Mouse (Mus musculus) liver, postnatal 0 days (tissue): ENCODE data around the gene Usp27x. TPM values are rescaled to one million over a fixed set of nuclear protein-coding genes. Genes with fewer than 3 reads are reported as not detected.

Experiments used
- ATAC-seq: fragments of 200-750 bp; cut with Nextera tagmentation; 2 replicates; pipeline ENCODE4 v1.8.0; 2017; ENCODE audit warnings: mild to moderate bottlenecking, moderate library complexity
- DNase-seq: peaks from one replicate; pipeline ENCODE4 v3.0.0-alpha.2; 2016
- H3K27ac ChIP-seq: fragments of 300-500 bp; sonication (generic); 2 replicates; pipeline ENCODE4 v1.5.1; 2014; ENCODE audit warnings: antibody characterized with exemption, moderate library complexity, mild to moderate bottlenecking, low read depth
- H3K27me3 ChIP-seq: fragments of 300-500 bp; sonication (generic); 2 replicates; pipeline ENCODE4 v1.6.1; 2014; ENCODE audit warnings: low read length, control low read depth, mixed read lengths; ENCODE audit not compliant: insufficient read depth
- H3K36me3 ChIP-seq: fragments of 300-500 bp; sonication (generic); replicated peaks from 2 replicates; pipeline ENCODE4 v1.6.1; 2014; ENCODE audit warnings: mild to moderate bottlenecking, control low read depth, low read length, moderate library complexity, mixed read lengths; ENCODE audit not compliant: insufficient read depth
- H3K4me1 ChIP-seq: fragments of 300-500 bp; sonication (generic); 2 replicates; pipeline ENCODE4 v1.6.1; 2014; ENCODE audit warnings: antibody characterized with exemption, mild to moderate bottlenecking, control low read depth; ENCODE audit not compliant: insufficient read depth
- H3K4me2 ChIP-seq: fragments of 300-500 bp; sonication (generic); 2 replicates; pipeline ENCODE4 v1.6.1; 2014; ENCODE audit warnings: low read depth, mild to moderate bottlenecking, low read length, moderate library complexity, mixed read lengths
- H3K4me3 ChIP-seq: fragments of 300-500 bp; sonication (generic); 2 replicates; pipeline ENCODE4 v1.5.1; 2014; ENCODE audit warnings: low read depth, low read length
- H3K9ac ChIP-seq: fragments of 300-500 bp; sonication (generic); replicated peaks from 2 replicates; pipeline ENCODE4 v1.6.1; 2014; ENCODE audit warnings: mild to moderate bottlenecking, moderate library complexity
- H3K9me3 ChIP-seq: fragments of 300-500 bp; sonication (generic); 2 replicates; pipeline ENCODE4 v1.6.1; 2016; ENCODE audit warnings: mild to moderate bottlenecking, control low read depth, low read length, mixed read lengths
- CTCF ChIP-seq: sonication (generic); IDR thresholded peaks from 2 replicates; pipeline ENCODE4 v1.5.1; 2016; ENCODE audit warnings: antibody characterized with exemption, low read depth
- EP300 ChIP-seq: IDR thresholded peaks from 2 replicates; pipeline ENCODE4 v1.6.1; 2016; ENCODE audit warnings: antibody characterized with exemption, low read depth, mild to moderate bottlenecking
- WGBS: fragments of 180-500 bp; shearing (Covaris S2); extraction: QIAGEN DNeasy Blood & Tissue Kit; methylation state at CpG from one replicate; pipeline ENCODE4 v1.1.7; 2014; ENCODE audit not compliant: insufficient replicate concordance; 5-methylcytosine and 5-hydroxymethylcytosine counted together
- polyA plus RNA-seq: library from polyadenylated mRNA; unstranded; fragments of >200 nt; fragmentation: Nextera tagmentation; extraction: Ambion mirVana; gene quantifications from 2 replicates; pipeline ENCODE4 v1.2.1, GENCODE M21; 2015

The Usp27x gene
- polyA plus RNA-seq, 1 experiment from 2014 or later: 0.07 TPM

DNA sequence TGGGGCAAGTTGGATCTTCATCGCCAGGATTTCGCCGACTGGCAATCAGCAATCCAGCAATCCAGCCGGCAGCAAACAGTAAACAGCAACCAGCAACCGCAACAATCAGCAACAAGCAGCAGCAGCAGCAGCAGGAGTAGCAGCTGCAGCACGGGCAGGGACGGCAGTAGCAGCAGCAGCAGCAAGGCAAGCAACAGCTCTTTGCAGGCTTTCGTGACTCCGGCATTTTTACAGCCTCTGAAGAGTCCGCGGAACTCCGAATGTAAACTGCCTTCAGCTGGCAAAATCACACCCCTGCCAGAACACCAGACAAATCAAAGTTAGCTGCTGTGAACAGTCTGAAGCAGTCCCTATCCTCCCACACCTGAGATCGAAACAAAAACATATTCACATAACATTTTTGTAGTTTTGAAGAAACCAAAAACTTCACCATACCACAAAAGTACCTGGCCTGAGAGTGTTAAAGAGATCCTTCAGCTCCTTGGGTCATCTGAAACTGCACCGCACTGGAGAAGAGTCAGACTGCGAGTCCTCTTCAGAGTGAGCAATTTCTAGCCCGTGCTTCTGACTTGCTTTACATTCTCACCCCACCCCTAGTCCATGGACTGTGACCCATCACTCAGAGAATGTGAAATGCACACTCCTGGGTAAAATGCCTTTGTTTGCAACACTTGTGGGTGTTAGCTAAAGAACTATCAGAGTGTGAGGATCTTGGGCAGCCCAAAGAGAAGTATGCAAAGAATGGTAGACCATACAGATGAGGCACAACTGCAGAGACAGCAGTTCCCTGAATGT, 36.8 kb upstream of the Usp27x start:
- H3K9ac ChIP-seq: no peak overlapping the region
- TF ChIP-seq EP300 (no peak), CTCF (no peak)
- no peaks in the 10 kb centered on the region for H3K4me1 ChIP-seq
- H3K4me3 ChIP-seq: no peak overlapping the region
- ATAC-seq (no peak), DNase-seq (no peak)
- no peaks in the 10 kb centered on the region for H3K36me3 ChIP-seq
- 73% methylated on average over 16 of the region's 16 CpGs for WGBS
- no peaks in the 10 kb centered on the region for H3K9me3 ChIP-seq
- H3K27ac ChIP-seq: no peak overlapping the region
- no peak overlapping the region for H3K4me2 ChIP-seq
- no peaks in the 10 kb centered on the region for H3K27me3 ChIP-seq

DNA sequence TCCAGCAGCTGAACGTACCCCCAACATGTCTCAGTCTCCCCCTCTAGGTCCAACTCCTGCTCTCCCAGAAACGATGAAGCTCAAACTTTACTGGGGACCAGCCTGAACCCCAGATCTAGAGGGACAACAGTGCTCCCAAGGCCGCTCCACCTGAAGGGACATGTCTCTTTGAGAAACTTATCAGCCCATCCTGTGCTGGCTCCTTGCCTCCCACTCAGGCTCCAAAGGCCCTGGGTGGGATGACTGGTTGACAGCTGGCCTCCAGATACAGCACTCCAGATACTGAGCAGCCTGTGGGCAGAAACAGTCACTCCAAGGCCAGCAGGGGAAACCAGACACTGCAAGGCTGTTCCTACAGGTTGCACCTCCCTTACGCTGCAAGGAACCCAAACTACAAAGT, 956 bp upstream of the Usp27x start:
- TF ChIP-seq EP300: no peak
- TF ChIP-seq CTCF: no peak
- H3K9ac ChIP-seq: no peak overlapping the region
- no peak overlapping the region; the same call in 1 of the 2 replicates for H3K4me3 ChIP-seq
- no peak for ATAC-seq
- H3K4me1 ChIP-seq: 0 out of 2 replicates have a peak, but pooled peaks cover 2% of the 10 kb centered on the region
- no peaks in the 10 kb centered on the region for H3K36me3 ChIP-seq
- H3K4me2 ChIP-seq: peak overlapping the region; percentile 74
- no peaks in the 10 kb centered on the region for H3K9me3 ChIP-seq
- H3K27me3 ChIP-seq: peaks cover 13% of the 10 kb centered on the region; the same call in 1 of the 2 replicates
- 46% methylated on average over 4 of the region's 4 CpGs for WGBS
- DNase-seq: no peak
- no peak overlapping the region for H3K27ac ChIP-seq

DNA sequence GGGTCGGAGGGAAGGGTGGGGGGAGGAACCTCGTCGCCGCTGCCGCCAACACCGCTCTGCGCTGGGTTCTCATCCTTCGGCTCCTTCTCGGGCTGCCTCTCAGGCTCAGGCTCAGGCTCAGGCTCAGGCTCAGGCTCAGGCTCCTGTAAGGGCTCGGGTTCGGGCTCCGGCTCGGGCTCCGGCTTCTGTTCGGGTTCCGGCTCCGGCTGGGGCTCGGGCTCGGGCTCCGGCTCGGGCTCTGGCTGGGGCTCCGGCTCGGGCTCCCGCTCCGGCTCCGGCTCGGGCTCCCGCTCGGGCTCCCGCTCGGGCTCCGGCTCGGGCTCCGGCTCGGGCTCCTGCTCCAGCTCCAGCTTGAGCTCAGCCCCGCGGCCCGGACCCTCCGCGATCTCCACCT, 311 bp downstream of the Usp27x start:
- TF ChIP-seq CTCF (no peak), EP300 (no peak)
- 18% methylated on average over 14 of the region's 40 CpGs for WGBS
- Histone ChIP-seq H3K4me2 (peak overlapping the region; percentile 74), H3K27me3 (peaks cover 13% of the 10 kb centered on the region; the same call in 1 of the 2 replicates), H3K9ac (peak overlapping the region; percentile 59), H3K27ac (0 out of 2 replicates have a peak overlapping the region, but pooled peaks have one; percentile 31), H3K9me3 (no peaks in the 10 kb centered on the region), H3K4me1 (0 out of 2 replicates have a peak, but pooled peaks cover 2% of the 10 kb centered on the region), H3K36me3 (no peaks in the 10 kb centered on the region), H3K4me3 (peak overlapping the region; percentile 56)
- ATAC-seq (peak; percentile 51), DNase-seq (no peak)

- H3K4me2 ChIP-seq: no peak overlapping the region
- 0 out of 2 replicates have a peak, but pooled peaks cover 3% of the 10 kb centered on the region for H3K27me3 ChIP-seq
- no peak overlapping the region for H3K27ac ChIP-seq
- no peaks in the 10 kb centered on the region for H3K4me1 ChIP-seq
- WGBS: 37% methylated on average over 2 of the region's 2 CpGs
- H3K9ac ChIP-seq: no peak overlapping the region
- no peaks in the 10 kb centered on the region for H3K9me3 ChIP-seq
- ATAC-seq (no peak), DNase-seq (no peak)
- H3K36me3 ChIP-seq: no peaks in the 10 kb centered on the region
- H3K4me3 ChIP-seq: no peak overlapping the region
- TF ChIP-seq CTCF: peak; percentile 45
- TF ChIP-seq EP300: no peak
Measured at GRCm38 (mm10) chrX:7325455-7325854, 50.2 kb downstream of the Usp27x start.

- H3K9ac ChIP-seq: no peak overlapping the region
- TF ChIP-seq EP300: no peak
- peak; percentile 70 for TF ChIP-seq CTCF
- 15% methylated on average over 7 of the region's 7 CpGs for WGBS
Measured at GRCm38 (mm10) chrX:7322288-7322687, 53.3 kb downstream of the Usp27x start.

More at GRCm38 (mm10) chrX:7322288-7322687, 53.3 kb downstream of the Usp27x start:
- Histone ChIP-seq H3K9me3 (no peaks in the 10 kb centered on the region), H3K27ac (no peak overlapping the region), H3K4me2 (no peak overlapping the region), H3K27me3 (no peaks in the 10 kb centered on the region), H3K36me3 (no peaks in the 10 kb centered on the region), H3K4me3 (no peak overlapping the region), H3K4me1 (no peaks in the 10 kb centered on the region)
- DNase-seq: peak; percentile 52
- ATAC-seq: no peak

Other genes starting within 250 kb of the Usp27x start
- 0.97 and 1.3 TPM in 2 replicates for gene Clcn5, start 56.5 kb downstream of the Usp27x start, polyA plus RNA-seq
- gene Foxp3, start 197.8 kb upstream of the Usp27x start, polyA plus RNA-seq: not detected in 2 replicates
- 0.26 and 0.35 TPM in 2 replicates for gene Ppp1r3f, start 198.5 kb upstream of the Usp27x start, polyA plus RNA-seq
- 9.9 and 10.5 TPM in 2 replicates for gene Ccdc22, start 229.7 kb upstream of the Usp27x start, polyA plus RNA-seq
- gene Cacna1f, start 231.3 kb upstream of the Usp27x start, polyA plus RNA-seq: 0.05 and 0.07 TPM in 2 replicates